Mouse (Mus musculus) neural tube, embryonic 11.5 days (tissue): ENCODE results near the gene Brd3os. TPM values are rescaled to one million over a fixed set of nuclear protein-coding genes. Genes with fewer than 3 reads are reported as not detected.

Source experiments
- ATAC-seq: fragments of 200-750 bp; cut with Nextera tagmentation; 2 replicates; pipeline ENCODE4 v1.8.0; 2017; ENCODE audit warnings: moderate number of reproducible peaks, mild to moderate bottlenecking, moderate TSS enrichment, moderate library complexity; ENCODE audit not compliant: insufficient read depth, low FRiP score, low TSS enrichment
- DNase-seq: peaks from one replicate; pipeline ENCODE4 v3.0.0-alpha.2; 2015; ENCODE audit warnings: low spot score
- H3K27ac ChIP-seq: fragments of 300-500 bp; sonication (generic); 2 replicates; pipeline ENCODE4 v1.5.1; 2014; ENCODE audit warnings: low read depth, mild to moderate bottlenecking, low read length
- H3K27me3 ChIP-seq: fragments of 300-500 bp; sonication (generic); 2 replicates; pipeline ENCODE4 v1.6.1; 2014; ENCODE audit warnings: mild to moderate bottlenecking, low read length, mixed read lengths; ENCODE audit not compliant: control insufficient read depth, insufficient read depth
- H3K36me3 ChIP-seq: fragments of 300-500 bp; sonication (generic); 2 replicates; pipeline ENCODE4 v1.6.1; 2014; ENCODE audit warnings: mild to moderate bottlenecking, low read length, moderate library complexity, mixed read lengths; ENCODE audit not compliant: control insufficient read depth, insufficient read depth
- H3K4me1 ChIP-seq: fragments of 300-500 bp; sonication (generic); 2 replicates; pipeline ENCODE4 v1.6.1; 2014; ENCODE audit warnings: low read length, mixed read lengths; ENCODE audit not compliant: control insufficient read depth, insufficient read depth
- H3K4me2 ChIP-seq: fragments of 300-500 bp; sonication (generic); 2 replicates; pipeline ENCODE4 v1.6.1; 2014; ENCODE audit warnings: low read depth, mild to moderate bottlenecking, moderate library complexity
- H3K4me3 ChIP-seq: fragments of 300-500 bp; sonication (generic); 2 replicates; pipeline ENCODE4 v1.5.1; 2014; ENCODE audit warnings: low read depth, low read length
- H3K9ac ChIP-seq: fragments of 300-500 bp; sonication (generic); 2 replicates; pipeline ENCODE4 v1.6.1; 2014; ENCODE audit warnings: mild to moderate bottlenecking, low read length
- H3K9me3 ChIP-seq: fragments of 300-500 bp; sonication (generic); 2 replicates; pipeline ENCODE4 v1.6.1; 2016; ENCODE audit warnings: low read length; ENCODE audit not compliant: control insufficient read depth
- WGBS: fragments of 180-500 bp; shearing (Covaris S2); extraction: QIAGEN DNeasy Blood & Tissue Kit; methylation state at CpG from one replicate; pipeline ENCODE4 v1.1.7; 2014; 5-methylcytosine and 5-hydroxymethylcytosine counted together
- polyA plus RNA-seq: library from polyadenylated mRNA; unstranded; fragments of >200 nt; fragmentation: Nextera tagmentation; extraction: Ambion mirVana; gene quantifications from 2 replicates; pipeline ENCODE4 v1.2.1, GENCODE M21; 2014

The Brd3os gene
- polyA plus RNA-seq, 1 experiment from 2014 or later, result 15.8 TPM

DNA sequence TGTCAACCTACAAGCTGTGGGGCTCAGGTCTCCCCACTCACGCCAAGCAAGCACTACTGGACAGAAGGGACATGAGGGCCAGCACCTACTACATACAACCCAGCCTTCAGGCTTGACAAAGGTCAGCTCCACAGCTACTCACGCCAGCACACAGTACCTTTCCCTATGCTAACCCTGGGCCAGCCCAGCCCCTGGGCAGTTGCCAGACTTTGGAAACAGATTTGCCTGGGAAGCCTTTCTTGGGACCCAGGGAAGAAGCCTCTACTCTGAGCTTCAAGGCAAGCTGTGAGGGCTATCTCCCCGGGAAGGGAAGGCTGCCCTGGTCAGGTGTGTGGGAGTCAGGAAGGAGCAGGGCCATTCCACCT is 27.8 kb downstream of the Brd3os start:
- DNase-seq (no peak), ATAC-seq (no peak)
- Histone ChIP-seq H3K27ac (no peak overlapping the region), H3K4me2 (no peak overlapping the region), H3K9me3 (no peaks in the 10 kb centered on the region), H3K36me3 (peaks cover 7% of the 10 kb centered on the region), H3K4me1 (peaks cover 26% of the 10 kb centered on the region), H3K4me3 (no peak overlapping the region), H3K9ac (no peak overlapping the region), H3K27me3 (no peaks in the 10 kb centered on the region)
- WGBS, result 86% methylated on average over 3 of the region's 3 CpGs

GRCm38 (mm10) chr2:27470535-27470934 is 28.4 kb downstream of the Brd3os start:
- Histone ChIP-seq H3K9me3 (no peaks in the 10 kb centered on the region), H3K4me2 (no peak overlapping the region), H3K27me3 (no peaks in the 10 kb centered on the region), H3K4me1 (peaks cover 26% of the 10 kb centered on the region), H3K27ac (no peak overlapping the region), H3K9ac (no peak overlapping the region), H3K36me3 (peaks cover 6% of the 10 kb centered on the region), H3K4me3 (no peak overlapping the region)
- no peak for DNase-seq
- no peak for ATAC-seq
- 97% methylated on average over 2 of the region's 2 CpGs for WGBS

DNA sequence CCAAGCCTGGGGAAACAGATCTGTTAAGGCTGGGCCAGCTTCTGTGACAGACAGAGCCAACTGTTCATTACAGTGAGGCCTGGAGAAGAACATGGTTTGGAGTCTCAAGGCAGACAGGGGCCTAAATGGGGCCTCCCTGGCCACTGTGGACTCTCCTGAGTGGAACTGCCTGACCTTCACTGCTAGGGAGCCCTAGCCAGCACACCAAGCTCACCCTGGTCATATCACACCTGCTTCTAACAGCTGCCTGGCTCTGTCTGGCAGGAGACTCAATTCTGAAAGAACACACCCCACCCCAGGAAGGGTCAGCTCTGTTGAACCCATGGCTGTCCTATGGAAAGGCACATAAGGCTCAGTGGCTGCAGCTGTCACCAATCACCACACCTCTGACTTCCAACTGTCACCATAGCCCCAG is 29.1 kb downstream of the Brd3os start:
- ATAC-seq (no peak), DNase-seq (no peak)
- Histone ChIP-seq H3K27ac (no peak overlapping the region), H3K27me3 (no peaks in the 10 kb centered on the region), H3K4me2 (no peak overlapping the region), H3K4me1 (peaks cover 26% of the 10 kb centered on the region), H3K9ac (no peak overlapping the region), H3K9me3 (no peaks in the 10 kb centered on the region), H3K4me3 (no peak overlapping the region), H3K36me3 (peaks cover 4% of the 10 kb centered on the region)

- H3K27ac ChIP-seq, result no peak overlapping the region
- peaks cover 26% of the 10 kb centered on the region for H3K4me1 ChIP-seq
- no peak for ATAC-seq
These were observed 31.1 kb downstream of the Brd3os start for GRCm38 (mm10) chr2:27473061-27473765.

GRCm38 (mm10) chr2:27473911-27474310 is 31.8 kb downstream of the Brd3os start:
- peak overlapping the region; percentile 98 for H3K9ac ChIP-seq
- 43% methylated on average over 4 of the region's 4 CpGs for WGBS
- H3K4me1 ChIP-seq, result peaks cover 26% of the 10 kb centered on the region
- H3K27ac ChIP-seq, result no peak overlapping the region
- H3K9me3 ChIP-seq, result no peaks in the 10 kb centered on the region
- H3K4me3 ChIP-seq, result peak overlapping the region; percentile 98
- H3K4me2 ChIP-seq, result peak overlapping the region; percentile 70
- ATAC-seq (no peak), DNase-seq (no peak)
- no peaks in the 10 kb centered on the region for H3K27me3 ChIP-seq
- peaks cover 2% of the 10 kb centered on the region for H3K36me3 ChIP-seq

More at GRCm38 (mm10) chr2:27473061-27473765, 31.1 kb downstream of the Brd3os start:
- H3K9me3 ChIP-seq, result no peaks in the 10 kb centered on the region
- peak overlapping the region; percentile 98 for H3K4me3 ChIP-seq
- H3K9ac ChIP-seq, result peak overlapping the region; percentile 98
- no peak for DNase-seq
- H3K4me2 ChIP-seq, result peak overlapping the region; percentile 70
- peaks cover 2% of the 10 kb centered on the region for H3K36me3 ChIP-seq
- no peaks in the 10 kb centered on the region for H3K27me3 ChIP-seq
- 75% methylated on average over 7 of the region's 7 CpGs for WGBS

DNA sequence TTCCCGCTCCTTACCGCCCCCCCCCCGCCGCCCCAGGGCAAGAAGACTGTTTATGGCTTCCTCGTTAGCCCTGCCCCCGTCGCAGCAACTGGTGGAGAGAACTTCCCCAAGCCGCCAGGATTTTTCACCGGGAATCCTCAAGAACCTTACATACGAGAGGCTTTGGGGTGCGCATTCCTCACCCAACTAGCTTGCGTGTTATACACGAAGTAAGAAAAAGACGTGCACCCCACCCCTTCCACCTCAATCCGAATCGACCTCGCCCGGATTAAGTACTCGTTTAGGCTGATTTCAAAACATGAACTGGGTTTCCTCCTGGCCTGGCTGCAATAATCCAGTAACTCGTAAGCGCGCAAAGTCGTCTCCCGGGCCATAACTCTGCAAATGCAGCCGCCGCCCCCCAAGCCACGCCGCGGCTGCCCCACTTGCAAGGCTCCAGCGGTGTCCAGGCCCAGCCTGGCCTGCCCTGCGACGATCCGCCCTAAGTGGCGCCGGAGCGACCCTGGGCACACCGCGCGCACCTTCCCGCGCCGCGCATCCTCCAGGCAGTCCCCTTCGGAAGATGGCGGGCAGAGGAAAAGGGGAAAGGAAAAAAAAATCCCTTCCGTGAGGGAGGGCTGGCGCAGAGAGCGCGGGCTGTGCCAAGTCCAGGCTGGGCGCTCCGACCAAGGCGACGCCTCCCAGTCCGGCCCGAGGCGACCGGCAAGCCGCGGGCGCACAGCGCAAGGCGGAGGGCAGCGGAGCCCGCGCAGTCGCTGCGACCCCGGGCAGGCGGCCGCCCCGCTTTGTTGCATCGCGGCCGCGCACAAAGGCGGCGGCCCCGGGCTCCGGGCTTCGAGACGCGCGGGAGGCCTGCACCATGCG is 32.7 kb downstream of the Brd3os start:
- under 1% methylated on average over 73 of the region's 84 CpGs for WGBS
- H3K9ac ChIP-seq, result peak overlapping the region; percentile 98
- H3K4me2 ChIP-seq, result peak overlapping the region; percentile 70
- H3K9me3 ChIP-seq, result no peaks in the 10 kb centered on the region
- peak overlapping the region; percentile 95 for H3K27ac ChIP-seq
- DNase-seq (peak; percentile 52), ATAC-seq (peak; percentile 33)
- H3K36me3 ChIP-seq, result no peaks in the 10 kb centered on the region; the same call in 1 of the 2 replicates
- peaks cover 26% of the 10 kb centered on the region for H3K4me1 ChIP-seq
- no peaks in the 10 kb centered on the region for H3K27me3 ChIP-seq
- peak overlapping the region; percentile 98 for H3K4me3 ChIP-seq

- H3K9ac ChIP-seq, result peak overlapping the region; percentile 98
- WGBS, result under 1% methylated on average over 80 of the region's 96 CpGs
- H3K4me1 ChIP-seq, result peaks cover 26% of the 10 kb centered on the region
- H3K9me3 ChIP-seq, result no peaks in the 10 kb centered on the region
- H3K27me3 ChIP-seq, result no peaks in the 10 kb centered on the region
- H3K36me3 ChIP-seq, result no peaks in the 10 kb centered on the region; the same call in 1 of the 2 replicates
- peak overlapping the region; percentile 95 for H3K27ac ChIP-seq
- H3K4me2 ChIP-seq, result peak overlapping the region; percentile 70
- DNase-seq (peak; percentile 96), ATAC-seq (peak; percentile 98)
- peak overlapping the region; percentile 98 for H3K4me3 ChIP-seq
These were observed 33.6 kb downstream of the Brd3os start for GRCm38 (mm10) chr2:27475495-27476302.

DNA sequence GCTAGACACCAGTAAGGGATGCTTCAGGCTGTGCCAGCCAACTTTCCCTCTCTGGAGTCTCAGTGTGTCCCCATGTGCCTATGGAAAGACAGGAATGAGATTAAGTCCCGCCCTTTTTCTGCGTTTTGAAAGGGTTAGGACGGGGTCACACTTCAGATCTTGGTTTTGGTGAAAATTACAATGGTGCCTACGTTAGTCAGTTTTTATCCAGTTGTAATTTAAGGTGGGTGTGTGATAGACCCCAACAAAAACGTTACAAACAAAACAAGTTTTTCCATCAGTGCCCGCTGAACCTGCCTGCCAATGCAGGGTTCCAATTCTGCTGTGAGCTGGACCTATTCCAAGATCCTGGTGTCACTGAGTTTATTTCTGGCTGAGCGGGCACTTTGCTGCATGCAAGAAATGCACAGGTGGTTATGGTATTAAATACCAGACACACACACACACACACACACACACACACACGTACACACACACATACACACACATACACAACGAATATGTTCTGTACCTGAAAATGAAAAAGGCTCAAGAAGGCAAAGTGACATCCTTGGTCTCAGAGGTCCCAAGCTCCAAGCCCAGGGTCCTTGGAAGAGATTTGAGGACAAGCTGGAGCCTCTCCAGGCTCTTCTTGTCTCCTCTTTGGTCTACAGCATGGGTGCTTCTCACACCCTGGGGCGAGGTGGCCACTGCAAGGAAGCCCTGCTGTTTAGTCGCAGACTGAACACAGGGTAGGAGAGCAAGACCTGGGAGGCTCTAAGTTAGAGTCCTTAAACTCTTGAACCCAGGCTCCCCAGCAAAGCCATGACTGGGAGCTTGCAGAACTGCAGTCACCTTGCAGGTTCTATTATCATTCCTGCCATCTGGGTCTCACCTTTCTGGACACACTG is 34.4 kb downstream of the Brd3os start:
- H3K4me3 ChIP-seq, result peak overlapping the region; percentile 98
- H3K9me3 ChIP-seq, result no peaks in the 10 kb centered on the region
- H3K9ac ChIP-seq, result peak overlapping the region; percentile 98
- peaks cover 23% of the 10 kb centered on the region for H3K4me1 ChIP-seq
- 31% methylated on average over 11 of the region's 11 CpGs for WGBS
- peak overlapping the region; percentile 76 for H3K27ac ChIP-seq
- DNase-seq (no peak), ATAC-seq (no peak)
- peak overlapping the region; percentile 70 for H3K4me2 ChIP-seq
- H3K27me3 ChIP-seq, result no peaks in the 10 kb centered on the region
- H3K36me3 ChIP-seq, result no peaks in the 10 kb centered on the region
